Mouse (Mus musculus): Measurements from ENCODE around the gene Tsc22d3. TPM values are rescaled to one million over a fixed set of nuclear protein-coding genes. Genes with fewer than 3 reads are reported as not detected.
"Not testable (repeated sequence)": the region's sequence is repeated elsewhere in the genome, so short reads cannot be mapped to it uniquely, and the experiment has no call there.

Gene Tsc22d3
- total and polyA plus RNA-seq, 3 experiments, result 8.4 to 32.8 (median 15.2) TPM

DNA sequence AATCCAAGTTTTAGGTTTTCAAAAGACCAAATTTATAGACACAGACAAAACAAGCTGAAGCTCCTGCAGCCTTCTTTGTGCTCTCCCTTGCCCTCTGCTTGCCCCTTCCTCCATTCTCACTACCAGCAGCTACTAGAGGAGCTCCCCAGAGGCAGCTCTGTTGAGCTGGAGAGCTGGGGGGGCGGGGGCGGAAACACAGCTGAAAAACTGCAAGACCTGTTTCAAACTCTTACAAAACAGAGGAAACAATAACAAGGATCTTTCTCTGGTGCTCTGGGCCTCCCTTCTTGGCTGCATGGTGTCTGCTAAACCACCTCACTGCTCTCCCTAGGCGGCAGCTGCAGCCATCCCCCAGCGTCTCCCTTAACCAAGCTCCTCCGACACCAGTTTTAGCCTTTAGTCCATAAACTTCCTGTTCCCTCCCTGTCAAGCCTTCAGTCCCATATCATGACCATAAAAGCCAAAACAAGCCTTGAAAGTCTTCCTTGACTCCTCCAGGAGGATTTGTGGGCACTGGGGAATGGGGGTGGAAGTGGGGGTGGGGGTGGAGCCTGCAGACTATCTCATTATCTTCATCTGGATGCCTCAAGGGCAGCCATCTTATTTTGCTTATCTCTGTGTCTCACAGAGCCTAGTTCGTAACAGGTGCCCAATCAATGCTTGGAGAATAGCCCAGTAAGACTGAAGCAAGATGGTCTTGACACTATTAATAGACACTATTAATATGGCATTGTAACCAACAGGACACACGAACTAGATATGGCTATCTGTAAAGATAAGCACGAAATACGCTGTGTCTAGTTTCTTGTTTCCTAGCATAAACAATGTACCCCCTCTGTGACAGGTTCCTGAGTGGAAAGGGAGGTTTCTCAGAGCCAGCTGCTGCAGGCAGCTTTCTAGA, 98.8 kb downstream of the Tsc22d3 start:
- in situ Hi-C loops (cut with MboI; ENCODE audit: low pct_ligation_motif_present, low pct_unique_long_range_greater_than_20kb, low sequenced_read_pairs), result no loop called here
- no peak overlapping the region for H3K4me2 ChIP-seq (ENCODE audit: insufficient read depth, low read depth, poor library complexity, severe bottlenecking)
- no peaks in the 10 kb centered on the region for H3K36me3 ChIP-seq (replicated peaks in 1 of 2; ENCODE audit: control insufficient read depth in 1 of 2, insufficient read depth in 1 of 2, low read length in 1 of 2)
- no peaks in the 10 kb centered on the region for H3K27me3 ChIP-seq (replicated peaks)
- H3K4me3 ChIP-seq (replicated peaks in 1 of 3; ENCODE audit: low read depth in 2 of 3, low read length in 2 of 3, poor library complexity in 1 of 3), result no peak overlapping the region
- peaks cover 15 to 29% of the 10 kb centered on the region in 2 experiments for H3K4me1 ChIP-seq (ENCODE audit: control insufficient read depth in 1 of 2, insufficient read depth in 2 of 2)
- DNase-seq (ENCODE audit: extremely low read depth), result no peak
- no peak for TF ChIP-seq SIN3A (IDR thresholded peaks at IDR 0.05; ENCODE audit: low read length)
- TF ChIP-seq ZNF384 (IDR thresholded peaks at IDR 0.05; ENCODE audit: low read depth, low read length), result no peak
- no peak for TF ChIP-seq ELF1 (IDR thresholded peaks at IDR 0.05; ENCODE audit: low read depth, low read length)
- no peak for TF ChIP-seq ZC3H11A (IDR thresholded peaks at IDR 0.05; ENCODE audit: low read depth, low read length)
- no peak for TF ChIP-seq UBTF (IDR thresholded peaks at IDR 0.05; ENCODE audit: low read depth, low read length)
- no peak for TF ChIP-seq PAX5 (IDR thresholded peaks at IDR 0.05; ENCODE audit: low read length)
- no peak for TF ChIP-seq ZKSCAN1 (IDR thresholded peaks at IDR 0.05; ENCODE audit: borderline replicate concordance, low read depth, low read length)
- no peak for TF ChIP-seq MXI1 (IDR thresholded peaks at IDR 0.05; ENCODE audit: low read depth, low read length)
- TF ChIP-seq IRF4 (IDR thresholded peaks at IDR 0.05; ENCODE audit: low read depth, low read length), result no peak
- no peak for TF ChIP-seq NRF1 (IDR thresholded peaks at IDR 0.05; ENCODE audit: low read depth, low read length)
- no peak for TF ChIP-seq KAT2A (IDR thresholded peaks at IDR 0.05; ENCODE audit: insufficient replicate concordance, low read length)
- no peak for TF ChIP-seq ZMIZ1 (IDR thresholded peaks at IDR 0.05; ENCODE audit: low read depth, low read length)
- TF ChIP-seq CTCF (conservative IDR thresholded peaks at IDR 0.05 in 1 of 2, IDR thresholded peaks at IDR 0.05 in 1 of 2; ENCODE audit: low read depth in 2 of 2, low read length in 2 of 2), result no peak
- TF ChIP-seq ETS1 (conservative IDR thresholded peaks at IDR 0.05; ENCODE audit: low read depth, low read length), result no peak
- TF ChIP-seq MAX (IDR thresholded peaks at IDR 0.05; ENCODE audit: low read length), result no peak
- no peak overlapping the region for H3K27ac ChIP-seq (ENCODE audit: insufficient read depth, low read depth)
- dilution Hi-C loops (cut with MboI; ENCODE audit: extremely low pct_ligation_motif_present, extremely low pct_unique_long_range_greater_than_20kb, low sequenced_read_pairs), result no loop called here
- no peaks in the 10 kb centered on the region for H3K79me2 ChIP-seq (replicated peaks; ENCODE audit: control insufficient read depth, extremely low read depth, insufficient read depth, poor library complexity, severe bottlenecking)
- no peak overlapping the region for H3K9ac ChIP-seq (ENCODE audit: insufficient read depth, low read depth)
- no peaks in the 10 kb centered on the region for H3K9me3 ChIP-seq (replicated peaks; ENCODE audit: low read length)

DNA sequence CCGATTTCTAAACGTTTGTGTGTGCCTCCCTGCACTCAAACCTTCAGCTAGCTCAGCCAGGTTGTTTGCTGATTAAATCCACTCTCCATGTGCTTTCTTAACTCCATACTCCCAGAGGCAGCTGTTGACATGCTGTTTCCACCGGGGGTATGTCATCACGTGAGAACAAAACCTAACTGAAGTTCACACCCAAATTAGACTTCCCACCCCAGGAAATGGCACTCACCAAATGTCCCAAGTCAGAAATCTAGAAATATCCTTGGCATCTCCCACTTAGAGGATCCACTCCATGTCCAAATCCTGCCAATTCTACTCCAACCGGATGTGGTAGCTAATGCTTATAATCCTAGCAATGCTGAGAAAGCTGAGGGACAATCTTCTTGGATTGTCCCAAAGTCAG, 100.2 kb downstream of the Tsc22d3 start:
- Histone ChIP-seq H3K27me3 (replicated peaks) (no peaks in the 10 kb centered on the region), H3K36me3 (replicated peaks in 1 of 2; ENCODE audit: control insufficient read depth in 1 of 2, insufficient read depth in 1 of 2, low read length in 1 of 2) (no peaks in the 10 kb centered on the region), H3K4me1 (ENCODE audit: control insufficient read depth in 1 of 2, insufficient read depth in 2 of 2) (peaks cover 8 to 17% of the 10 kb centered on the region in 2 experiments; a peak in 3 of 4 replicates), H3K4me3 (replicated peaks in 1 of 3; ENCODE audit: low read depth in 2 of 3, low read length in 2 of 3, poor library complexity in 1 of 3) (no peak overlapping the region), H3K9me3 (replicated peaks; ENCODE audit: low read length) (no peaks in the 10 kb centered on the region), H3K79me2 (replicated peaks; ENCODE audit: control insufficient read depth, extremely low read depth, insufficient read depth, poor library complexity, severe bottlenecking) (no peaks in the 10 kb centered on the region), H3K27ac (ENCODE audit: insufficient read depth, low read depth) (no peak overlapping the region), H3K9ac (ENCODE audit: insufficient read depth, low read depth) (no peak overlapping the region), H3K4me2 (ENCODE audit: insufficient read depth, low read depth, poor library complexity, severe bottlenecking) (no peak overlapping the region)
- in situ Hi-C loops (cut with MboI; ENCODE audit: low pct_ligation_motif_present, low pct_unique_long_range_greater_than_20kb, low sequenced_read_pairs), result no loop called here
- TF ChIP-seq NRF1 (IDR thresholded peaks at IDR 0.05; ENCODE audit: low read depth, low read length) (no peak), CHD2 (IDR thresholded peaks at IDR 0.05; ENCODE audit: low read length) (no peak), MEF2A (IDR thresholded peaks at IDR 0.05; ENCODE audit: borderline replicate concordance, low read depth, low read length) (no peak), SIN3A (IDR thresholded peaks at IDR 0.05; ENCODE audit: low read length) (no peak), TCF12 (IDR thresholded peaks at IDR 0.05; ENCODE audit: low read depth, low read length) (no peak), CTCF (conservative IDR thresholded peaks at IDR 0.05 in 1 of 2, IDR thresholded peaks at IDR 0.05 in 1 of 2; ENCODE audit: low read depth in 2 of 2, low read length in 2 of 2) (no peak)
- dilution Hi-C loops (cut with MboI; ENCODE audit: extremely low pct_ligation_motif_present, extremely low pct_unique_long_range_greater_than_20kb, low sequenced_read_pairs), result no loop called here
- DNase-seq (ENCODE audit: extremely low read depth), result no peak

DNA sequence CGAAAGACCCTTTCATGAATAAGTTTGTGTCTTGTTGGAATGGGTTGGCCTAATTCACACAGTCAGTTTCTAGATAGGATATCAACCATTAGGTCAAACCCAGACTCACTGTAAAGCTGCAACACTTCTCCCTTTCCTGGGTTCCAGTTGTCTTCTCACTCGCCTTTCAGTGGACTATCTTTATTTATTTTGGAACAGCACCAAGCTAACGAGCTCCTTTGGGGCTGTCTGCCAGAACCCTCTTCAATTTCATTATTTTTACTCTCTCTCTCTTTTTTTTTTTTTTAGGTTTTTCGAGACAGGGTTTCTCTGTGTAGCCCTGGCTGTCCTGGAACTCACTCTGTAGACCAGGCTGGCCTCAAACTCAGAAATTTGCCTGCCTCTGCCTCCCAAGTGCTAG, 102.0 kb downstream of the Tsc22d3 start:
- in situ Hi-C loops (cut with MboI; ENCODE audit: low pct_ligation_motif_present, low pct_unique_long_range_greater_than_20kb, low sequenced_read_pairs), result loop anchor here (10.0 kb wide), 2 partner anchors 346 to 426 kb away; no protein-coding TSS in a partner anchor
- DNase-seq (ENCODE audit: extremely low read depth), result not testable (repeated sequence)

More for the DNA sequence above, 102.0 kb downstream of the Tsc22d3 start:
- H3K27me3 ChIP-seq (replicated peaks); H3K27ac ChIP-seq (ENCODE audit: insufficient read depth, low read depth); H3K4me2 ChIP-seq (ENCODE audit: insufficient read depth, low read depth, poor library complexity, severe bottlenecking); H3K4me3 ChIP-seq (replicated peaks in 1 of 3; ENCODE audit: low read depth in 2 of 3, low read length in 2 of 3, poor library complexity in 1 of 3); H3K9ac ChIP-seq (ENCODE audit: insufficient read depth, low read depth); dilution Hi-C loops (cut with MboI; ENCODE audit: extremely low pct_ligation_motif_present, extremely low pct_unique_long_range_greater_than_20kb, low sequenced_read_pairs); H3K36me3 ChIP-seq (replicated peaks in 1 of 2; ENCODE audit: control insufficient read depth in 1 of 2, insufficient read depth in 1 of 2, low read length in 1 of 2); H3K4me1 ChIP-seq (ENCODE audit: control insufficient read depth in 1 of 2, insufficient read depth in 2 of 2); H3K79me2 ChIP-seq (replicated peaks; ENCODE audit: control insufficient read depth, extremely low read depth, insufficient read depth, poor library complexity, severe bottlenecking); H3K9me3 ChIP-seq (replicated peaks; ENCODE audit: low read length): not testable (repeated sequence)

Measured in CH12.LX (cell line).